ENCODE assay signal across 11 mouse cellular contexts in the genomic region with DNA sequence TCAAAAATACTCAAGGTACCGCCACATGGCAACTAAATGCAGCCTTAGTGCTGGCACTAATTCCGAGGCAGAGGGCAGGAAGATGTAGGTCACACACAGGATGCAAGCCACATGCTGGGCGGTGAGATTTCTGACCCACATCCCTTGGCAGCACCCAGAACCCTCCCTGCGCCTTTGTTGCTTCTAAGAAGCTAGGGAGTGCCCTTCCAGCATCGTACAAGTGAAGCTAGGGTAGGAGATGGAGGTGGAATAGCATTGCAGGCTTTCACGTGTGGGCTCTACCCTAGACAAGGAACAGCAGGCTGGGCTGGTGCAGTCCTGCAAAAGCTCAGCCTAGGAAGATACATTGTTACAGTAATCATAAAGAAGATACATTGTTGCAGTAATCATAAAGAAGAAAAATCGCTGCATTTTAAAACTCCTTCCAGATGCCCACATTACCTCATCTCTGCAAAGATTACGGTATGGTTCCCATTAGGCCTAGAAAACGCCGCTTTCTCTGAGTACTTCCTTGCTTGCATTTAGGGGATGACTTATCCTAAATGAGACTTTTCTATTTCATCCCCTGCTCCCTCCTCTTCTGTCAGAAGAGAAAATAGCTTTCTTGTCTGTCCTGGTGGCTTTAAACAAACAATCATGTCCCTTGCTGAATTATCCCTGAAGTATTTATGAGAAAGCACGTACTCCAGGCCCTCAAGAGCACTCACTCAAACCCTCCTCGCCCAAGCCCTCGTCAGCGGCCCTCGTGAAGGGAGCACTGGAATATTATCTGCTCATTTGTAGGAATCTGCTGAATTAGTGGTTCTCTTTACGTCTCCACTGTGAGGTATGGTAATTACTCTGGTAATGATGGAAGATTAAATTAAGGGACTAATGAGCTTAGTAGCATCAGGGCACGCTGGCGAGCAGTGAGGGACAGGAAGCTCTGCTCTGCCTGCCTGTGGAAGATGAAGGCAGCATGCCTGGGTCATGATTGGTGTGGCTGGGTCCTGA.
DNase-seq lines count a peak whose midpoint lies in the region; ATAC-seq lines count a peak whose summit lies in the region.
"Had no signal": no experiment of that assay in that cellular context is flagged by ENCODE, and none has a peak within 500 bp of the region (broad histone marks: within the 10 kb centered on the region; RNA-seq: fewer than 3 reads in every experiment).

No protein-coding gene starts in this region.

- H3K9ac ChIP-seq in intestine, embryonic 15.5 days = no peak overlapping the region
- no peak overlapping the region for H3K9ac ChIP-seq in intestine, embryonic 16.5 days (ENCODE audit: low read depth, low read length)
- H3K9ac ChIP-seq in hindbrain, embryonic 14.5 days = 0 out of 2 replicates have a peak overlapping the region, but pooled peaks have one; percentile 41
- 0 out of 2 replicates have a peak overlapping the region, but pooled peaks have one; percentile 8 for H3K9ac ChIP-seq in neural tube, embryonic 13.5 days
- no peak overlapping the region for H3K9ac ChIP-seq in kidney, embryonic 15.5 days

- no peaks in the 10 kb centered on the region for H3K9me3 ChIP-seq in intestine, embryonic 15.5 days
- no peaks in the 10 kb centered on the region for H3K9me3 ChIP-seq in intestine, embryonic 16.5 days (ENCODE audit: control insufficient read depth, low read length)
- no peaks in the 10 kb centered on the region for H3K9me3 ChIP-seq in hindbrain, embryonic 14.5 days (ENCODE audit: control insufficient read depth, low read length)
- H3K9me3 ChIP-seq in neural tube, embryonic 13.5 days = no peaks in the 10 kb centered on the region
- no peaks in the 10 kb centered on the region for H3K9me3 ChIP-seq in kidney, embryonic 15.5 days (replicated peaks)

- no peak overlapping the region for H3K27ac ChIP-seq in intestine, embryonic 15.5 days
- no peak overlapping the region for H3K27ac ChIP-seq in intestine, embryonic 16.5 days (ENCODE audit: low read length)
- H3K27ac ChIP-seq in hindbrain, embryonic 14.5 days = peak overlapping the region; percentile 83
- H3K27ac ChIP-seq in neural tube, embryonic 13.5 days (replicated peaks) = peak overlapping the region; percentile 85
- no peak overlapping the region for H3K27ac ChIP-seq in kidney, embryonic 15.5 days

- H3K27me3 ChIP-seq in intestine, embryonic 15.5 days (replicated peaks) = no peaks in the 10 kb centered on the region
- no peaks in the 10 kb centered on the region for H3K27me3 ChIP-seq in intestine, embryonic 16.5 days (replicated peaks; ENCODE audit: control insufficient read depth, insufficient read depth, low read length)
- no peaks in the 10 kb centered on the region for H3K27me3 ChIP-seq in hindbrain, embryonic 14.5 days (ENCODE audit: control insufficient read depth, insufficient read depth, low read length)
- no peaks in the 10 kb centered on the region for H3K27me3 ChIP-seq in neural tube, embryonic 13.5 days
- no peaks in the 10 kb centered on the region for H3K27me3 ChIP-seq in kidney, embryonic 15.5 days
- H3K27me3 ChIP-seq: CH12.LX had no signal

- H3K4me1 ChIP-seq in intestine, embryonic 15.5 days (replicated peaks) = no peaks in the 10 kb centered on the region; the same call in 1 of the 2 replicates
- peaks cover 3% of the 10 kb centered on the region; the same call in 1 of the 2 replicates for H3K4me1 ChIP-seq in intestine, embryonic 16.5 days (ENCODE audit: control insufficient read depth, insufficient read depth, low read length)
- H3K4me1 ChIP-seq in hindbrain, embryonic 14.5 days (replicated peaks; ENCODE audit: control insufficient read depth, insufficient read depth, low read length) = peaks cover 7% of the 10 kb centered on the region; the same call in 1 of the 2 replicates
- peaks cover 43% of the 10 kb centered on the region for H3K4me1 ChIP-seq in neural tube, embryonic 13.5 days (replicated peaks)
- H3K4me1 ChIP-seq in kidney, embryonic 15.5 days = 0 out of 2 replicates have a peak, but pooled peaks cover 2% of the 10 kb centered on the region

- H3K4me2 ChIP-seq in intestine, embryonic 15.5 days (replicated peaks) = no peak overlapping the region
- no peak overlapping the region for H3K4me2 ChIP-seq in intestine, embryonic 16.5 days (ENCODE audit: low read depth, low read length)
- H3K4me2 ChIP-seq in hindbrain, embryonic 14.5 days (replicated peaks) = no peak overlapping the region
- no peak overlapping the region for H3K4me2 ChIP-seq in neural tube, embryonic 13.5 days
- no peak overlapping the region for H3K4me2 ChIP-seq in kidney, embryonic 15.5 days

- no peak overlapping the region for H3K4me3 ChIP-seq in intestine, embryonic 15.5 days (replicated peaks)
- no peak overlapping the region for H3K4me3 ChIP-seq in intestine, embryonic 16.5 days (ENCODE audit: low read length)
- H3K4me3 ChIP-seq in hindbrain, embryonic 14.5 days (replicated peaks; ENCODE audit: low read length) = no peak overlapping the region
- no peak overlapping the region for H3K4me3 ChIP-seq in neural tube, embryonic 13.5 days
- H3K4me3 ChIP-seq in kidney, embryonic 15.5 days (replicated peaks) = no peak overlapping the region

- DNase-seq in cerebellum, adult 18-20 months = peak; percentile 79 to 88
- DNase-seq in hindbrain, embryonic 14.5 days (ENCODE audit: low spot score) = peak; percentile 51
- no peak for DNase-seq in embryo, embryonic 9.5 days (ENCODE audit: extremely low spot score)
- no peak for DNase-seq in ovary, postnatal 14 days (ENCODE audit: low spot score)
- DNase-seq: heart, postnatal 14 days; left cerebral cortex, postnatal 4 days had no signal

- H3K36me3 ChIP-seq in intestine, embryonic 15.5 days = no peaks in the 10 kb centered on the region
- H3K36me3 ChIP-seq in intestine, embryonic 16.5 days (ENCODE audit: control insufficient read depth, insufficient read depth, low read length) = no peaks in the 10 kb centered on the region
- peaks cover 17% of the 10 kb centered on the region for H3K36me3 ChIP-seq in hindbrain, embryonic 14.5 days (replicated peaks; ENCODE audit: control insufficient read depth, insufficient read depth)
- H3K36me3 ChIP-seq in neural tube, embryonic 13.5 days = peaks cover 40% of the 10 kb centered on the region
- H3K36me3 ChIP-seq in kidney, embryonic 15.5 days = 0 out of 2 replicates have a peak, but pooled peaks cover 17% of the 10 kb centered on the region

- ATAC-seq in intestine, embryonic 15.5 days = 0 out of 2 replicates have a peak, but pooled peaks have one; percentile 47
- ATAC-seq in intestine, embryonic 16.5 days = no peak
- peak; percentile 71 for ATAC-seq in hindbrain, embryonic 14.5 days (ENCODE audit: low FRiP score)
- ATAC-seq in neural tube, embryonic 13.5 days (ENCODE audit: low read depth) = peak; percentile 80
- no peak for ATAC-seq in kidney, embryonic 15.5 days (replicated peaks; ENCODE audit: low FRiP score)

- WGBS in intestine, embryonic 15.5 days = 71% methylated on average over 18 of the region's 18 CpGs
- WGBS in intestine, embryonic 16.5 days = 68% methylated on average over 18 of the region's 18 CpGs
- 59% methylated on average over 18 of the region's 18 CpGs for WGBS in hindbrain, embryonic 14.5 days
- 52% methylated on average over 18 of the region's 18 CpGs for WGBS in neural tube, embryonic 13.5 days
- WGBS in kidney, embryonic 15.5 days = 67% methylated on average over 18 of the region's 18 CpGs

Comparison
In these comparisons a context has a peak if more than half of its experiments do, and no peak if none do; other contexts are left out.
1. ATAC-seq: peak in intestine, embryonic 15.5 days (single experiment), hindbrain, embryonic 14.5 days (single experiment) and neural tube, embryonic 13.5 days (single experiment); none in intestine, embryonic 16.5 days (single experiment) and kidney, embryonic 15.5 days (single experiment).
2. H3K27ac ChIP-seq: peak in hindbrain, embryonic 14.5 days (single experiment) and neural tube, embryonic 13.5 days (single experiment); none in intestine, embryonic 15.5 days (single experiment), intestine, embryonic 16.5 days (single experiment) and kidney, embryonic 15.5 days (single experiment).
3. H3K9ac ChIP-seq: peak in hindbrain, embryonic 14.5 days (single experiment) and neural tube, embryonic 13.5 days (single experiment); none in intestine, embryonic 15.5 days (single experiment), intestine, embryonic 16.5 days (single experiment) and kidney, embryonic 15.5 days (single experiment).
4. DNase-seq: peak in cerebellum, adult 18-20 months (2 of 2) and hindbrain, embryonic 14.5 days (single experiment); none in embryo, embryonic 9.5 days (single experiment) and ovary, postnatal 14 days (single experiment).